Mouse (Mus musculus) lung, embryonic 14.5 days (tissue): ENCODE measurements around the gene Cep112. TPM values are rescaled to one million over a fixed set of nuclear protein-coding genes. Genes with fewer than 3 reads are reported as not detected.

Source experiments
- ATAC-seq: fragments of 200-750 bp; cut with Nextera tagmentation; 2 replicates; pipeline ENCODE4 v1.8.0; 2017; ENCODE audit warnings: mild to moderate bottlenecking, moderate TSS enrichment, moderate library complexity; ENCODE audit not compliant: insufficient read depth
- DNase-seq: peaks from one replicate; pipeline ENCODE4 v3.0.0-alpha.2; 2015
- H3K27ac ChIP-seq: fragments of 300-500 bp; sonication (generic); 2 replicates; pipeline ENCODE4 v1.5.1; 2014; ENCODE audit warnings: low read depth, mild to moderate bottlenecking, moderate library complexity
- H3K27me3 ChIP-seq: fragments of 300-500 bp; sonication (generic); 2 replicates; pipeline ENCODE4 v1.6.1; 2014; ENCODE audit warnings: low read length, control low read depth; ENCODE audit not compliant: insufficient read depth
- H3K36me3 ChIP-seq: fragments of 300-500 bp; sonication (generic); 2 replicates; pipeline ENCODE4 v1.6.1; 2014; ENCODE audit warnings: control low read depth; ENCODE audit not compliant: insufficient read depth
- H3K4me1 ChIP-seq: fragments of 300-500 bp; sonication (generic); 2 replicates; pipeline ENCODE4 v1.6.1; 2014; ENCODE audit warnings: antibody characterized with exemption, control low read depth; ENCODE audit not compliant: insufficient read depth
- H3K4me2 ChIP-seq: fragments of 300-500 bp; sonication (generic); 2 replicates; pipeline ENCODE4 v1.6.1; 2014; ENCODE audit warnings: mild to moderate bottlenecking
- H3K4me3 ChIP-seq: fragments of 300-500 bp; sonication (generic); 2 replicates; pipeline ENCODE4 v1.5.1; 2014; ENCODE audit warnings: low read depth, low read length
- H3K9ac ChIP-seq: fragments of 300-500 bp; sonication (generic); 2 replicates; pipeline ENCODE4 v1.6.1; 2014
- H3K9me3 ChIP-seq: fragments of 300-500 bp; sonication (generic); 2 replicates; pipeline ENCODE4 v1.6.1; 2016; ENCODE audit warnings: low read depth, low read length, control low read depth
- CTCF ChIP-seq: IDR thresholded peaks from 2 replicates; pipeline ENCODE4 v1.5.1; 2016; ENCODE audit warnings: antibody characterized with exemption, low read depth
- WGBS: fragments of 180-500 bp; shearing (Covaris S2); extraction: QIAGEN DNeasy Blood & Tissue Kit; methylation state at CpG from one replicate; pipeline ENCODE4 v1.1.7; 2014; 5-methylcytosine and 5-hydroxymethylcytosine counted together
- polyA plus RNA-seq: library from polyadenylated mRNA; unstranded; fragments of >200 nt; fragmentation: Nextera tagmentation; extraction: Ambion mirVana; gene quantifications from 2 replicates; pipeline ENCODE4 v1.2.1, GENCODE M21; 2014

Cep112 gene
- polyA plus RNA-seq, 1 experiment from 2014 or later: 20.2 TPM

- DNase-seq: peak; percentile 74
- H3K4me1 ChIP-seq: peaks cover 5% of the 10 kb centered on the region; the same call in 1 of the 2 replicates
- WGBS: 52% methylated on average over 11 of the region's 11 CpGs
Observed at GRCm38 (mm10) chr11:108889121-108889520, 464.1 kb downstream of the Cep112 start.

GRCm38 (mm10) chr11:108890544-108890943 lies 465.6 kb downstream of the Cep112 start:
- DNase-seq (peak; percentile 27), ATAC-seq (no peak)
- H3K36me3 ChIP-seq: no peaks in the 10 kb centered on the region
- no peak for TF ChIP-seq CTCF
- H3K4me2 ChIP-seq: peak overlapping the region; percentile 69
- no peaks in the 10 kb centered on the region for H3K27me3 ChIP-seq
- peak overlapping the region; percentile 34 for H3K4me3 ChIP-seq
- H3K9me3 ChIP-seq: no peaks in the 10 kb centered on the region
- no peak overlapping the region; the same call in 1 of the 2 replicates for H3K9ac ChIP-seq
- H3K27ac ChIP-seq: peak overlapping the region; percentile 81; the same call in 1 of the 2 replicates
- WGBS: 21% methylated on average over 16 of the region's 16 CpGs
- H3K4me1 ChIP-seq: peaks cover 5% of the 10 kb centered on the region; the same call in 1 of the 2 replicates

More at GRCm38 (mm10) chr11:108889121-108889520, 464.1 kb downstream of the Cep112 start:
- TF ChIP-seq CTCF: peak; percentile 77
- Histone ChIP-seq H3K4me2 (no peak overlapping the region), H3K36me3 (no peaks in the 10 kb centered on the region), H3K9me3 (no peaks in the 10 kb centered on the region), H3K27me3 (no peaks in the 10 kb centered on the region), H3K27ac (no peak overlapping the region), H3K9ac (no peak overlapping the region), H3K4me3 (no peak overlapping the region)
- no peak for ATAC-seq

- peak overlapping the region; percentile 81 for H3K27ac ChIP-seq
- no peak for TF ChIP-seq CTCF
- H3K4me3 ChIP-seq: peak overlapping the region; percentile 34
- H3K9me3 ChIP-seq: no peaks in the 10 kb centered on the region
- H3K4me1 ChIP-seq: peaks cover 5% of the 10 kb centered on the region; the same call in 1 of the 2 replicates
- ATAC-seq (peak; percentile 93), DNase-seq (peak; percentile 78)
- no peaks in the 10 kb centered on the region for H3K36me3 ChIP-seq
- peak overlapping the region; percentile 69 for H3K4me2 ChIP-seq
- 2% methylated on average over 17 of the region's 17 CpGs for WGBS
- peak overlapping the region; percentile 54 for H3K9ac ChIP-seq
- H3K27me3 ChIP-seq: no peaks in the 10 kb centered on the region
Observed at GRCm38 (mm10) chr11:108891111-108891870, 466.3 kb downstream of the Cep112 start.

- Histone ChIP-seq H3K36me3 (no peaks in the 10 kb centered on the region), H3K9ac (peak overlapping the region; percentile 54), H3K27ac (peak overlapping the region; percentile 81), H3K4me1 (peaks cover 5% of the 10 kb centered on the region; the same call in 1 of the 2 replicates), H3K4me3 (peak overlapping the region; percentile 34), H3K4me2 (peak overlapping the region; percentile 69), H3K27me3 (no peaks in the 10 kb centered on the region), H3K9me3 (no peaks in the 10 kb centered on the region)
- no peak for TF ChIP-seq CTCF
- DNase-seq: peak; percentile 19
- ATAC-seq: no peak
- WGBS: 2% methylated on average over 21 of the region's 21 CpGs
Observed at GRCm38 (mm10) chr11:108891871-108892380, 466.9 kb downstream of the Cep112 start.

- Histone ChIP-seq H3K9ac (no peak overlapping the region), H3K4me1 (peaks cover 5% of the 10 kb centered on the region; the same call in 1 of the 2 replicates), H3K4me3 (no peak overlapping the region), H3K9me3 (no peaks in the 10 kb centered on the region), H3K4me2 (peak overlapping the region; percentile 32), H3K36me3 (no peaks in the 10 kb centered on the region), H3K27ac (no peak overlapping the region), H3K27me3 (no peaks in the 10 kb centered on the region)
- TF ChIP-seq CTCF: no peak
- ATAC-seq (no peak), DNase-seq (peak; percentile 19)
- 22% methylated on average over 7 of the region's 7 CpGs for WGBS
Observed at GRCm38 (mm10) chr11:108892406-108892805, 467.4 kb downstream of the Cep112 start.

- Histone ChIP-seq H3K27me3 (no peaks in the 10 kb centered on the region), H3K27ac (no peak overlapping the region), H3K9me3 (no peaks in the 10 kb centered on the region), H3K9ac (no peak overlapping the region), H3K4me2 (no peak overlapping the region), H3K4me3 (no peak overlapping the region), H3K4me1 (peaks cover 5% of the 10 kb centered on the region; the same call in 1 of the 2 replicates), H3K36me3 (no peaks in the 10 kb centered on the region)
- DNase-seq (no peak), ATAC-seq (no peak)
- no peak for TF ChIP-seq CTCF
- 66% methylated on average over 12 of the region's 12 CpGs for WGBS
Observed at GRCm38 (mm10) chr11:108893232-108893790, 468.3 kb downstream of the Cep112 start.

- 60% methylated on average over 10 of the region's 10 CpGs for WGBS
- DNase-seq (no peak), ATAC-seq (no peak)
- H3K9me3 ChIP-seq: no peaks in the 10 kb centered on the region
- no peak overlapping the region for H3K4me3 ChIP-seq
- peaks cover 5% of the 10 kb centered on the region; the same call in 1 of the 2 replicates for H3K4me1 ChIP-seq
- no peak for TF ChIP-seq CTCF
- H3K9ac ChIP-seq: no peak overlapping the region
- no peaks in the 10 kb centered on the region for H3K36me3 ChIP-seq
- no peaks in the 10 kb centered on the region for H3K27me3 ChIP-seq
- no peak overlapping the region for H3K4me2 ChIP-seq
- H3K27ac ChIP-seq: no peak overlapping the region
Observed at GRCm38 (mm10) chr11:108893855-108894510, 469.0 kb downstream of the Cep112 start.
